Mouse (Mus musculus) neural tube, embryonic 11.5 days (tissue): ENCODE data around the gene Cd276. TPM values are rescaled to one million over a fixed set of nuclear protein-coding genes. Genes with fewer than 3 reads are reported as not detected.

Source experiments
- ATAC-seq: fragments of 200-750 bp; cut with Nextera tagmentation; 2 replicates; pipeline ENCODE4 v1.8.0; 2017; ENCODE audit warnings: moderate number of reproducible peaks, mild to moderate bottlenecking, moderate TSS enrichment, moderate library complexity; ENCODE audit not compliant: insufficient read depth, low FRiP score, low TSS enrichment
- DNase-seq: peaks from one replicate; pipeline ENCODE4 v3.0.0-alpha.2; 2015; ENCODE audit warnings: low spot score
- H3K27ac ChIP-seq: fragments of 300-500 bp; sonication (generic); 2 replicates; pipeline ENCODE4 v1.5.1; 2014; ENCODE audit warnings: low read depth, mild to moderate bottlenecking, low read length
- H3K27me3 ChIP-seq: fragments of 300-500 bp; sonication (generic); 2 replicates; pipeline ENCODE4 v1.6.1; 2014; ENCODE audit warnings: mild to moderate bottlenecking, low read length, mixed read lengths; ENCODE audit not compliant: control insufficient read depth, insufficient read depth
- H3K36me3 ChIP-seq: fragments of 300-500 bp; sonication (generic); 2 replicates; pipeline ENCODE4 v1.6.1; 2014; ENCODE audit warnings: mild to moderate bottlenecking, low read length, moderate library complexity, mixed read lengths; ENCODE audit not compliant: control insufficient read depth, insufficient read depth
- H3K4me1 ChIP-seq: fragments of 300-500 bp; sonication (generic); 2 replicates; pipeline ENCODE4 v1.6.1; 2014; ENCODE audit warnings: low read length, mixed read lengths; ENCODE audit not compliant: control insufficient read depth, insufficient read depth
- H3K4me2 ChIP-seq: fragments of 300-500 bp; sonication (generic); 2 replicates; pipeline ENCODE4 v1.6.1; 2014; ENCODE audit warnings: low read depth, mild to moderate bottlenecking, moderate library complexity
- H3K4me3 ChIP-seq: fragments of 300-500 bp; sonication (generic); 2 replicates; pipeline ENCODE4 v1.5.1; 2014; ENCODE audit warnings: low read depth, low read length
- H3K9ac ChIP-seq: fragments of 300-500 bp; sonication (generic); 2 replicates; pipeline ENCODE4 v1.6.1; 2014; ENCODE audit warnings: mild to moderate bottlenecking, low read length
- H3K9me3 ChIP-seq: fragments of 300-500 bp; sonication (generic); 2 replicates; pipeline ENCODE4 v1.6.1; 2016; ENCODE audit warnings: low read length; ENCODE audit not compliant: control insufficient read depth
- WGBS: fragments of 180-500 bp; shearing (Covaris S2); extraction: QIAGEN DNeasy Blood & Tissue Kit; methylation state at CpG from one replicate; pipeline ENCODE4 v1.1.7; 2014; 5-methylcytosine and 5-hydroxymethylcytosine counted together
- polyA plus RNA-seq: library from polyadenylated mRNA; unstranded; fragments of >200 nt; fragmentation: Nextera tagmentation; extraction: Ambion mirVana; gene quantifications from 2 replicates; pipeline ENCODE4 v1.2.1, GENCODE M21; 2014

Cd276 gene
- polyA plus RNA-seq: 39.1 and 40.2 TPM in 2 replicates

GRCm38 (mm10) chr9:58554908-58555684, at the start of gene Cd276:
Cd276 (minus strand) TSS chr9:58555437.
- peak within 1 kb of the TSS; percentile 72 for H3K27ac ChIP-seq
- under 1% methylated on average over 60 of the region's 68 CpGs for WGBS
- DNase-seq (peak; percentile 81), ATAC-seq (peak; percentile 67)
- peaks cover 8% of the 10 kb centered on the region for H3K4me1 ChIP-seq
- peak within 1 kb of the TSS; percentile 92 for H3K4me2 ChIP-seq
- H3K36me3 ChIP-seq: no peaks in the 10 kb centered on the region
- H3K9ac ChIP-seq: peak within 1 kb of the TSS; percentile 93
- peak within 1 kb of the TSS; percentile 68 for H3K4me3 ChIP-seq
- no peaks in the 10 kb centered on the region for H3K9me3 ChIP-seq
- no peaks in the 10 kb centered on the region for H3K27me3 ChIP-seq

DNA sequence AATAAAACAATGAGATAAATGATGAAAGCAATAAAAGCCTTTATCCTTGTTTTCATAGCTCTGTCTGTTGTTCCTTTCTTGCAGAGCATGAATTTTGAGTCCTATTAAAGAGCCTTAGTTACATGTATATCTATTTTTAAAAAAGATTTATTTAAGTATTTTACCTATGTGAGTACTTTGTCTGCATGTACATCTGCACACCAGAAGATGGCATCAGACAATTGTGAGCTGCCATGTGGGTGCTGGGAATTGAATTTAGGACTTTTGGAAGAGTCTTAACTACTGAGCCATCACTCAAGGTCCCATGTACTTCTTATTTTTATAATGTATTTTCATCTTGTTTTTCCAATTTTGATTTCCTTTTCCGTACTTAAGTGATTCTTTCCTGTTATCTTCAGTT, 40.1 kb upstream of the Cd276 start:
- 100% methylated on average over 1 of the region's 1 CpGs for WGBS
- H3K36me3 ChIP-seq: no peaks in the 10 kb centered on the region
- DNase-seq (no peak), ATAC-seq (no peak)
- no peaks in the 10 kb centered on the region for H3K4me1 ChIP-seq
- no peak overlapping the region for H3K4me2 ChIP-seq
- no peaks in the 10 kb centered on the region for H3K27me3 ChIP-seq
- no peak overlapping the region for H3K4me3 ChIP-seq
- no peaks in the 10 kb centered on the region for H3K9me3 ChIP-seq
- H3K9ac ChIP-seq: no peak overlapping the region
- H3K27ac ChIP-seq: no peak overlapping the region

- Histone ChIP-seq H3K4me2 (no peak overlapping the region), H3K4me1 (peaks cover 7% of the 10 kb centered on the region; the same call in 1 of the 2 replicates), H3K9me3 (no peaks in the 10 kb centered on the region), H3K4me3 (no peak overlapping the region), H3K27me3 (no peaks in the 10 kb centered on the region), H3K27ac (no peak overlapping the region), H3K9ac (no peak overlapping the region), H3K36me3 (no peaks in the 10 kb centered on the region)
- DNase-seq (no peak), ATAC-seq (no peak)
- 92% methylated on average over 4 of the region's 4 CpGs for WGBS
Measured at GRCm38 (mm10) chr9:58588657-58589056, 33.4 kb upstream of the Cd276 start.

- Histone ChIP-seq H3K4me3 (no peak overlapping the region), H3K27me3 (no peaks in the 10 kb centered on the region), H3K4me2 (no peak overlapping the region), H3K9ac (no peak overlapping the region), H3K4me1 (peaks cover 7% of the 10 kb centered on the region; the same call in 1 of the 2 replicates), H3K9me3 (no peaks in the 10 kb centered on the region), H3K36me3 (no peaks in the 10 kb centered on the region), H3K27ac (no peak overlapping the region)
- DNase-seq: no peak
- WGBS: 89% methylated on average over 1 of the region's 1 CpGs
- ATAC-seq: no peak
Measured at GRCm38 (mm10) chr9:58584323-58584722, 29.1 kb upstream of the Cd276 start.

GRCm38 (mm10) chr9:58583267-58583641, 28.0 kb upstream of the Cd276 start:
- WGBS: 2% methylated on average over 8 of the region's 8 CpGs
- peak overlapping the region; percentile 97 for H3K27ac ChIP-seq
- H3K27me3 ChIP-seq: no peaks in the 10 kb centered on the region
- peak overlapping the region; percentile 96 for H3K4me3 ChIP-seq
- peak overlapping the region; percentile 49 for H3K4me2 ChIP-seq
- no peak for ATAC-seq
- peaks cover 7% of the 10 kb centered on the region; the same call in 1 of the 2 replicates for H3K4me1 ChIP-seq
- no peaks in the 10 kb centered on the region for H3K9me3 ChIP-seq
- no peaks in the 10 kb centered on the region for H3K36me3 ChIP-seq
- peak; percentile 43 for DNase-seq
- H3K9ac ChIP-seq: peak overlapping the region; percentile 97

DNA sequence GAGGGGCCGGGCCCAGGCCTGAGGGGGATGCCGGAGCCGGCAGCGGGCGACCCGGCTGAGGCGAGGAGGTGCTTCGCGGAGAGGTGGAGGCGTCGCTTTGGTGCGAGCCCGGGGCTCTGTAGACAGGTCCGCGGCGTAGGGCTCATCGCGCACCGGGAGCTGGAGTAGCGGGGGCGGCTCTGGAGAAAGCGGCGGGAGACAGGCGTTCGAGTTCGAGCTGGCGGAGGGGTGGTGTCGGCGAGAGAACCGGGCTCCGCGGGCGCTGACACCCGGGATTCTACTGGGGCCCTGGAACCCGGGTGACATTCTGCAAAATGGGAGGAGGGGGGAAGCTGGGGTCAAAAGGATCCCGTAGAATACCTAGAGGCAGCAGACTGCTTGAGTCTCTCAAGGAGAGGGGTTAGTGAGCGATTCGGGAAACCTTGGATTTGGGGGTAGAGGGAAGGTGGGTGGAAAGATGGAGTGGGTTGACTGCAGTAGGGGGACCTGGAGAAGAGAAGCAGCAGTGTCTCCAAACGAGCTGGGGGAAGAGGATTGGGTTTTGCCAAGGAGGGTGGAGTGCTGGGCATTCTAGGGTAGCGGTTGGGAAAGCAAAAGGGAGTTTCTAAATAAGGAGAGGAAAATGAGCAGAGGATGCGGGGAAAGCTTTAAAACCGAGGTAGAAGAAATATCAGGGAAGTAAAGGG, 27.5 kb upstream of the Cd276 start:
- peaks cover 7% of the 10 kb centered on the region; the same call in 1 of the 2 replicates for H3K4me1 ChIP-seq
- no peaks in the 10 kb centered on the region for H3K9me3 ChIP-seq
- H3K27ac ChIP-seq: peak overlapping the region; percentile 97
- WGBS: under 1% methylated on average over 42 of the region's 42 CpGs
- ATAC-seq: peak; percentile 66
- no peaks in the 10 kb centered on the region for H3K27me3 ChIP-seq
- H3K9ac ChIP-seq: peak overlapping the region; percentile 97
- H3K36me3 ChIP-seq: no peaks in the 10 kb centered on the region
- H3K4me2 ChIP-seq: peak overlapping the region; percentile 49
- H3K4me3 ChIP-seq: peak overlapping the region; percentile 96
- peak; percentile 58 for DNase-seq

DNA sequence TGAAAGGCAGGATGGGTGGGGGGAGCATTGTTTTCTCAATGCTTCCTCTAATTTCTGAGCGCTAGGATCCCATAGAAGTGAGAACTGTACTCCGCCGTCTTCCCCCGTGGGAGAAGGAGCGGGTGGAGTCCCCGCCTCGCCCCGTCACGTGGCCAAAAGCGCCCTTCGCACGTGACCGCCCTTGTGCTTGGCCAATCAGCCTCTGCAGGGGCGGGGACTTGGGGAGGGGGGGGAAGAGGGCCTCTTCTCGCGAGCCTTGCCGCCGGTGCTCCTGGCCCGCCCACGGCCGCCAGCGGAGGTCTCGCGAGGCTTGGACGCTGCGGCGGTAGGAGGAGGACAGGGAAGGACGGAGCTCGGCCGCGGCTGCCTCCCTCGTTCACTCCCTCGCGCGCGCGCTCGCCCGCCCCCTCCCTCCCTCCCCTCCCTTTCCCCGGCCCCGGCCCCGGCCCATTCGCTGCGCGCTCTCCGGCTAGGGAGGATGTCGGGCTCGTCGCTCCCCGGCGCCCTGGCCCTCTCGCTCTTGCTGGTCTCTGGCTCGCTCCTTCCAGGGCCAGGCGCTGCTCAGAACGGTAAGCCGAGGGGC, 26.8 kb upstream of the Cd276 start, which contains the start of gene Nptn:
Nptn (plus strand) TSS at position 283 of the 583 bp plus-strand sequence.
- no peaks in the 10 kb centered on the region for H3K36me3 ChIP-seq
- H3K9me3 ChIP-seq: no peaks in the 10 kb centered on the region
- H3K27me3 ChIP-seq: no peaks in the 10 kb centered on the region
- peak within 1 kb of the TSS; percentile 96 for H3K4me3 ChIP-seq
- peak; percentile 99 for ATAC-seq
- WGBS: 0% methylated on average over 40 of the region's 56 CpGs
- peak within 1 kb of the TSS; percentile 97 for H3K27ac ChIP-seq
- peaks cover 7% of the 10 kb centered on the region; the same call in 1 of the 2 replicates for H3K4me1 ChIP-seq
- H3K4me2 ChIP-seq: peak within 1 kb of the TSS; percentile 53
- peak; percentile 100 for DNase-seq
- H3K9ac ChIP-seq: peak within 1 kb of the TSS; percentile 97

DNA sequence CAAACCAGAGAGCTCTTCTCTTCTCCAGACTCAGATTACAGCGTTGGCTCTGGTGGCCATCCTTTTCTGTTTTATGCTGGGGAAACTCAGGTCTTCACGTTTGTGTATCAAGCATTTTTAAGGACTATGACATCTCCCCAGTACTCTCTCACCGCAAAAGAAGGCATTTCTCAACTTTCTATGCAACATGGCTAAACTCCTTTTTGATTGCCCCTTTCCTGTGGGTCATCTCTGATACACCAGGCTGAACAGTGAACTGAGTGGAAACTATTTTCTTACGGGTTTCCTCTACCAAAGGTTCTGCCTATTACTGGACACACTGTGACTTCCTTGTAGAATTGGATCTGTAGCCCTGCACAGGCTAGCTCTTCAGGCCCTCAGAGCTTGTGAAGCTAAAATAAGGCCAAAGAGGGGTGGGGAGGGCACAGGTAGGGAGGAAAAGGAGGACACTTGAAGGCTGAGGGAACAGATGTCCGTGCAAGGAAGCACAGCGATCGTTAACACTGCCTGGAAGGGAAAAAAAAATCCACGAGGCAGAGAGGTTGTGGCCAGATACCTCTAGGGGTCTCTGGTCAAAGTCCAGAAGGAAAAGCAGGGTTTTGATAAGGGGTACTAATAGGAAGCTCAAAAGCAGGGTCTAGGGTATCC, 26.2 kb upstream of the Cd276 start:
- 37% methylated on average over 8 of the region's 8 CpGs for WGBS
- Histone ChIP-seq H3K4me3 (peak overlapping the region; percentile 96), H3K9ac (peak overlapping the region; percentile 60), H3K4me1 (peaks cover 7% of the 10 kb centered on the region; the same call in 1 of the 2 replicates), H3K27ac (peak overlapping the region; percentile 70), H3K27me3 (no peaks in the 10 kb centered on the region), H3K36me3 (no peaks in the 10 kb centered on the region), H3K4me2 (peak overlapping the region; percentile 53), H3K9me3 (no peaks in the 10 kb centered on the region)
- ATAC-seq: no peak; the same call in 1 of the 2 replicates
- DNase-seq: no peak
